Mouse (Mus musculus): ENCODE measurements around the gene Sp3. TPM values are rescaled to one million over a fixed set of nuclear protein-coding genes. Genes with fewer than 3 reads are reported as not detected.

Gene Sp3
- polyA plus RNA-seq, 1 experiment from 2014 or later, result 69.1 TPM

GRCm38 (mm10) chr2:72970831-72971230 is 9.4 kb downstream of the Sp3 start:
- Histone ChIP-seq H3K27ac (ENCODE audit: low read depth, low read length) (no peak overlapping the region), H3K9me3 (ENCODE audit: control insufficient read depth, low read length) (no peaks in the 10 kb centered on the region), H3K27me3 (ENCODE audit: control insufficient read depth, insufficient read depth, low read length) (no peaks in the 10 kb centered on the region), H3K4me1 (ENCODE audit: control insufficient read depth, insufficient read depth, low read length) (no peaks in the 10 kb centered on the region; the same call in 1 of the 2 replicates), H3K4me2 (no peak overlapping the region), H3K9ac (ENCODE audit: low read length) (no peak overlapping the region), H3K4me3 (ENCODE audit: low read depth, low read length) (no peak overlapping the region), H3K36me3 (ENCODE audit: control insufficient read depth, insufficient read depth, low read length) (peaks cover 13% of the 10 kb centered on the region; the same call in 1 of the 2 replicates)
- ATAC-seq (ENCODE audit: low FRiP score) (no peak), DNase-seq (ENCODE audit: low spot score, missing footprints) (no peak)
- 92% methylated on average over 6 of the region's 6 CpGs for WGBS

- Histone ChIP-seq H3K36me3 (ENCODE audit: control insufficient read depth, insufficient read depth, low read length) (peaks cover 13% of the 10 kb centered on the region; the same call in 1 of the 2 replicates), H3K4me1 (ENCODE audit: control insufficient read depth, insufficient read depth, low read length) (no peaks in the 10 kb centered on the region; the same call in 1 of the 2 replicates), H3K4me3 (ENCODE audit: low read depth, low read length) (no peak overlapping the region), H3K9me3 (ENCODE audit: control insufficient read depth, low read length) (no peaks in the 10 kb centered on the region), H3K27me3 (ENCODE audit: control insufficient read depth, insufficient read depth, low read length) (no peaks in the 10 kb centered on the region), H3K4me2 (no peak overlapping the region), H3K27ac (ENCODE audit: low read depth, low read length) (no peak overlapping the region), H3K9ac (ENCODE audit: low read length) (no peak overlapping the region)
- no peak for ATAC-seq (ENCODE audit: low FRiP score)
- no peak for DNase-seq (ENCODE audit: low spot score, missing footprints)
- WGBS, result 95% methylated on average over 4 of the region's 4 CpGs
Observed at GRCm38 (mm10) chr2:72970302-72970701, 9.9 kb downstream of the Sp3 start.

DNA sequence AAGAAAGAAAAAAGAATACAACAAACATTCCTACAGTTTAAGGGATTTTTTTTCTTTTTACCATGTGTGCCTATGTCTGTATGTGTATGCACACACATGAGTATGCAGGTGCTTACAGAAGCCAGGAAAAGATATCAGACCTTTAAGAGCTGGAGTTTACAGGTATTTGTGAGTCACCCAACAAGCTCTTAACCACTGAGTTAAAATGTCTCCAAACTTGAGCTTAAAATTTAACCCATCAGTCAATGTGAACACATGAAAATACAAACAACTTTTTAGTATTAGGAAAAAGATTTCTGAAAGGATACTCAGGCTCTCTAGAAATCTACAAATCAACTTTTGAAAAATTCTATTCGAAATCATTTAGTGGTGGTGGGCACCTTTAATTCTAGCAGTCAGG is 11.7 kb downstream of the Sp3 start:
- Histone ChIP-seq H3K9ac (ENCODE audit: low read length) (no peak overlapping the region), H3K27ac (ENCODE audit: low read depth, low read length) (no peak overlapping the region), H3K4me2 (no peak overlapping the region), H3K4me3 (ENCODE audit: low read depth, low read length) (no peak overlapping the region), H3K4me1 (ENCODE audit: control insufficient read depth, insufficient read depth, low read length) (no peaks in the 10 kb centered on the region), H3K36me3 (ENCODE audit: control insufficient read depth, insufficient read depth, low read length) (peaks cover 13% of the 10 kb centered on the region; the same call in 1 of the 2 replicates), H3K9me3 (ENCODE audit: control insufficient read depth, low read length) (no peaks in the 10 kb centered on the region), H3K27me3 (ENCODE audit: control insufficient read depth, insufficient read depth, low read length) (no peaks in the 10 kb centered on the region)
- DNase-seq (ENCODE audit: low spot score, missing footprints) (no peak), ATAC-seq (ENCODE audit: low FRiP score) (no peak)
- 89% methylated on average over 1 of the region's 1 CpGs for WGBS

- Histone ChIP-seq H3K4me3 (ENCODE audit: low read depth, low read length) (no peak overlapping the region), H3K4me2 (no peak overlapping the region), H3K36me3 (ENCODE audit: control insufficient read depth, insufficient read depth, low read length) (peaks cover 5% of the 10 kb centered on the region; the same call in 1 of the 2 replicates), H3K27ac (ENCODE audit: low read depth, low read length) (no peak overlapping the region), H3K9me3 (ENCODE audit: control insufficient read depth, low read length) (no peaks in the 10 kb centered on the region), H3K27me3 (ENCODE audit: control insufficient read depth, insufficient read depth, low read length) (no peaks in the 10 kb centered on the region), H3K4me1 (ENCODE audit: control insufficient read depth, insufficient read depth, low read length) (no peaks in the 10 kb centered on the region), H3K9ac (ENCODE audit: low read length) (no peak overlapping the region)
- 93% methylated on average over 2 of the region's 2 CpGs for WGBS
- DNase-seq (ENCODE audit: low spot score, missing footprints), result no peak
- no peak for ATAC-seq (ENCODE audit: low FRiP score)
Observed at GRCm38 (mm10) chr2:72965450-72965849, 14.8 kb downstream of the Sp3 start.

DNA sequence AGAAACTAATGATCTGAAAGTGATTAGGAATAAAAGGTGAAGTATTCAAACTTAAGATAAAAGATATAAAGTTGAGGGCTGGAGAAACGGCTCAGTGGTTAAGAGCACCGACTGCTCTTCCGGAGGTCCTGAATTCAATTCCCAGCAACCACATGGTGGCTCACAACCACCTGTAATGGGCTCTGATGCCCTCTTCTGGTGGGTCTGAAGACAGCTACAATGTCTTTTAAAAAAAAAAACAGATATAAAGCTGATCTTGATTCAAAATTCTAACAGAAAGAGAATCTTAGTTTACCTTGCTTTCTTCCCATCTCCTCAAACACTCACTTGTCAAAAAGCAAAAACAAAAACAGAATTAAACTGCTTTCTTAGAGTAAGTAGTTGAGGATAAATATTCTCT is 23.8 kb downstream of the Sp3 start:
- DNase-seq (ENCODE audit: low spot score, missing footprints), result no peak
- Histone ChIP-seq H3K4me2 (no peak overlapping the region), H3K9ac (ENCODE audit: low read length) (no peak overlapping the region), H3K4me3 (ENCODE audit: low read depth, low read length) (no peak overlapping the region), H3K27ac (ENCODE audit: low read depth, low read length) (no peak overlapping the region), H3K9me3 (ENCODE audit: control insufficient read depth, low read length) (no peaks in the 10 kb centered on the region), H3K36me3 (ENCODE audit: control insufficient read depth, insufficient read depth, low read length) (no peaks in the 10 kb centered on the region; the same call in 1 of the 2 replicates), H3K4me1 (ENCODE audit: control insufficient read depth, insufficient read depth, low read length) (no peaks in the 10 kb centered on the region), H3K27me3 (ENCODE audit: control insufficient read depth, insufficient read depth, low read length) (no peaks in the 10 kb centered on the region)
- no peak for ATAC-seq (ENCODE audit: low FRiP score)
- 94% methylated on average over 3 of the region's 3 CpGs for whole genome bisulfite sequencing

DNA sequence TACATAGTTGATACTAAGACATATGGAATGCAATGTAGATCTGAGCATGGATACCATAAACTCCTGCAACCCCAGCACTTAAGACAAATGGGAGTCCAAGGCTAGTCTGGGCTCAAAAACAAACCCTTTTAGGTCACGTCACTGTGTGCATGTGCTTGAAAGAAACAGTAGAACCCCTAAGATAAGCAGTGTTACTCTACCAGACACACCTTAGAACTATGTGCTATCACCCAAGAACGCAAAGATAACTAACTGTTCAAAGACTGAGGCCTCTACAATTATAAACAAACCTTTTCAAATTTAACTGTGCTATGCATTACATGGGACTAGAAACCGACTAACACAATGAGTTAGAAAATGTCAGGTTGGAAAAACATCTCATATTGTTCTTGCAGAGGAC is 27.3 kb downstream of the Sp3 start:
- H3K9me3 ChIP-seq (ENCODE audit: control insufficient read depth, low read length), result no peaks in the 10 kb centered on the region
- no peak overlapping the region for H3K4me2 ChIP-seq
- DNase-seq (ENCODE audit: low spot score, missing footprints) (no peak), ATAC-seq (ENCODE audit: low FRiP score) (no peak)
- H3K27ac ChIP-seq (ENCODE audit: low read depth, low read length), result no peak overlapping the region
- no peaks in the 10 kb centered on the region for H3K27me3 ChIP-seq (ENCODE audit: control insufficient read depth, insufficient read depth, low read length)
- H3K4me1 ChIP-seq (ENCODE audit: control insufficient read depth, insufficient read depth, low read length), result no peaks in the 10 kb centered on the region
- H3K4me3 ChIP-seq (ENCODE audit: low read depth, low read length), result no peak overlapping the region
- H3K36me3 ChIP-seq (ENCODE audit: control insufficient read depth, insufficient read depth, low read length), result no peaks in the 10 kb centered on the region; the same call in 1 of the 2 replicates
- H3K9ac ChIP-seq (ENCODE audit: low read length), result no peak overlapping the region
- 94% methylated on average over 3 of the region's 3 CpGs for WGBS

- H3K27me3 ChIP-seq (ENCODE audit: control insufficient read depth, insufficient read depth, low read length), result no peaks in the 10 kb centered on the region
- H3K4me2 ChIP-seq, result no peak overlapping the region
- H3K4me1 ChIP-seq (ENCODE audit: control insufficient read depth, insufficient read depth, low read length), result no peaks in the 10 kb centered on the region; the same call in 1 of the 2 replicates
- no peak overlapping the region for H3K4me3 ChIP-seq (ENCODE audit: low read depth, low read length)
- H3K9me3 ChIP-seq (ENCODE audit: control insufficient read depth, low read length), result no peaks in the 10 kb centered on the region
- ATAC-seq (ENCODE audit: low FRiP score) (no peak), DNase-seq (ENCODE audit: low spot score, missing footprints) (no peak)
- 12% methylated on average over 1 of the region's 1 CpGs for WGBS
- no peak overlapping the region for H3K9ac ChIP-seq (ENCODE audit: low read length)
- no peaks in the 10 kb centered on the region for H3K36me3 ChIP-seq (ENCODE audit: control insufficient read depth, insufficient read depth, low read length)
- H3K27ac ChIP-seq (ENCODE audit: low read depth, low read length), result no peak overlapping the region
Observed at GRCm38 (mm10) chr2:72935937-72936336, 44.3 kb downstream of the Sp3 start.

GRCm38 (mm10) chr2:72932186-72932585 is 48.1 kb downstream of the Sp3 start:
- no peak overlapping the region for H3K9ac ChIP-seq (ENCODE audit: low read length)
- no peak overlapping the region for H3K4me3 ChIP-seq (ENCODE audit: low read depth, low read length)
- H3K4me2 ChIP-seq, result no peak overlapping the region
- no peaks in the 10 kb centered on the region for H3K9me3 ChIP-seq (ENCODE audit: control insufficient read depth, low read length)
- ATAC-seq (ENCODE audit: low FRiP score) (no peak), DNase-seq (ENCODE audit: low spot score, missing footprints) (no peak)
- H3K27me3 ChIP-seq (ENCODE audit: control insufficient read depth, insufficient read depth, low read length), result no peaks in the 10 kb centered on the region
- no peaks in the 10 kb centered on the region; the same call in 1 of the 2 replicates for H3K4me1 ChIP-seq (ENCODE audit: control insufficient read depth, insufficient read depth, low read length)
- H3K27ac ChIP-seq (ENCODE audit: low read depth, low read length), result no peak overlapping the region
- no peaks in the 10 kb centered on the region for H3K36me3 ChIP-seq (ENCODE audit: control insufficient read depth, insufficient read depth, low read length)

DNA sequence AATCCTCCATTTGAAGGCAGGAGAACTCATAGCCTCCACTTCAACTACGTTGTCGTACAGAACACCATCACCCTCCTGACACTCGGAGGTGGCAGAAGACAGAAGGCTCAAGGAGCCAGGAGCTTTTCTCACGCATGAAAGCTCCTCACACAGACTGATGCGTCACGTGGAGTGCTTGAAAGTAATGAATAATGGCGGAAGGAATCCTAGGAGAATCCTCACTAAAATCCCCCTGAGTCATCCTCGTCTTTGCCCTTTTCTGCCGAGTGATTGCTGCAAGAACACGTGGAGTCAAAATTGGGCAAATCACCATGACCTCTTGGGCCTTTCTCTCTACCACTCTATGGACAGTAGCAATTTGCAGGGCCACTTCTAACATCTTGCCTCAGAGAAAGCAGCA is 55.3 kb downstream of the Sp3 start:
- ATAC-seq (ENCODE audit: low FRiP score) (no peak), DNase-seq (ENCODE audit: low spot score, missing footprints) (no peak)
- no peaks in the 10 kb centered on the region for H3K9me3 ChIP-seq (ENCODE audit: control insufficient read depth, low read length)
- H3K9ac ChIP-seq (ENCODE audit: low read length), result no peak overlapping the region
- no peaks in the 10 kb centered on the region for H3K27me3 ChIP-seq (ENCODE audit: control insufficient read depth, insufficient read depth, low read length)
- no peak overlapping the region for H3K27ac ChIP-seq (ENCODE audit: low read depth, low read length)
- H3K4me1 ChIP-seq (ENCODE audit: control insufficient read depth, insufficient read depth, low read length), result no peaks in the 10 kb centered on the region
- H3K36me3 ChIP-seq (ENCODE audit: control insufficient read depth, insufficient read depth, low read length), result no peaks in the 10 kb centered on the region
- 83% methylated on average over 10 of the region's 10 CpGs for WGBS
- no peak overlapping the region for H3K4me3 ChIP-seq (ENCODE audit: low read depth, low read length)
- H3K4me2 ChIP-seq, result no peak overlapping the region

GRCm38 (mm10) chr2:72916170-72916569 is 64.1 kb downstream of the Sp3 start:
- no peaks in the 10 kb centered on the region for H3K4me1 ChIP-seq (ENCODE audit: control insufficient read depth, insufficient read depth, low read length)
- WGBS, result 79% methylated on average over 4 of the region's 4 CpGs
- no peak overlapping the region for H3K27ac ChIP-seq (ENCODE audit: low read depth, low read length)
- no peak overlapping the region for H3K9ac ChIP-seq (ENCODE audit: low read length)
- no peaks in the 10 kb centered on the region for H3K9me3 ChIP-seq (ENCODE audit: control insufficient read depth, low read length)
- H3K36me3 ChIP-seq (ENCODE audit: control insufficient read depth, insufficient read depth, low read length), result no peaks in the 10 kb centered on the region
- ATAC-seq (ENCODE audit: low FRiP score) (no peak), DNase-seq (ENCODE audit: low spot score, missing footprints) (no peak)
- H3K4me3 ChIP-seq (ENCODE audit: low read depth, low read length), result no peak overlapping the region
- H3K4me2 ChIP-seq, result no peak overlapping the region
- H3K27me3 ChIP-seq (ENCODE audit: control insufficient read depth, insufficient read depth, low read length), result no peaks in the 10 kb centered on the region

All from midbrain, embryonic 11.5 days (tissue).